Mouse (Mus musculus): ENCODE data around the gene Tango6. TPM values are rescaled to one million over a fixed set of nuclear protein-coding genes. Genes with fewer than 3 reads are reported as not detected.

Gene Tango6
- total and polyA plus RNA-seq, 3 experiments: 2.9 to 6.4 (median 4.5) TPM

DNA sequence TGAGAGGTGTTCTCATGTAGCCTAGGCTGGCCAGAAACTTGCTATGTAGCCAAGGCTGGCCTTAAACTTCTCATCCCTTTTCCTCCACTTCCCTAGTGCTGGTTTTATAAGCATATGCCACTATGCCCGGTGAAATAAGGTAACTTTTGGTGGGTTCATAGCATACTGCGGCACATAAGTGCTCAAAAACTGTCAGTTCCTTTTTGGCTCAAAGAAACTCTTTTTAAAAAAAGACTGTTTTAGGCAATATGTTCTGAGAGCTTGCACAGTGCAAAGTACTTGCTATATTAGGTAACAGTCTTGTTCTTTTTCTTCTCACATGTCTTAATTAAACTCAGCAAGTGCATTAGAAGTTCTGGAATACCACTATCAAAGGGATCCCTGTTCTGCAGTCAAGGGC is 27.1 kb downstream of the Tango6 start:
- TF ChIP-seq KAT2A (IDR thresholded peaks at IDR 0.05; ENCODE audit: insufficient replicate concordance, low read length) (no peak), RAD21 (IDR thresholded peaks at IDR 0.05; ENCODE audit: low read depth, low read length) (no peak), E2F4 (IDR thresholded peaks at IDR 0.05; ENCODE audit: insufficient replicate concordance, low read depth, low read length) (no peak), SIN3A (IDR thresholded peaks at IDR 0.05; ENCODE audit: low read length) (no peak), MAZ (IDR thresholded peaks at IDR 0.05; ENCODE audit: low read depth, low read length) (no peak), BHLHE40 (IDR thresholded peaks at IDR 0.05; ENCODE audit: low read depth, low read length) (no peak), MAFK (IDR thresholded peaks at IDR 0.05; ENCODE audit: insufficient replicate concordance, low read length) (no peak), ETS1 (conservative IDR thresholded peaks at IDR 0.05; ENCODE audit: low read depth, low read length) (no peak), EP300 (IDR thresholded peaks at IDR 0.05; ENCODE audit: low read length) (no peak), RCOR1 (conservative IDR thresholded peaks at IDR 0.05; ENCODE audit: low read depth, low read length) (no peak), ZKSCAN1 (IDR thresholded peaks at IDR 0.05; ENCODE audit: borderline replicate concordance, low read depth, low read length) (no peak), IRF4 (IDR thresholded peaks at IDR 0.05; ENCODE audit: low read depth, low read length) (no peak), ELF1 (IDR thresholded peaks at IDR 0.05; ENCODE audit: low read depth, low read length) (no peak), TBP (conservative IDR thresholded peaks at IDR 0.05; ENCODE audit: low read depth, low read length) (no peak)
- Histone ChIP-seq H3K4me1 (ENCODE audit: control insufficient read depth in 1 of 2, insufficient read depth in 2 of 2) (peaks cover 0 to 36% of the 10 kb centered on the region in 2 experiments; a peak in 2 of 4 replicates), H3K9me3 (replicated peaks; ENCODE audit: low read length) (no peaks in the 10 kb centered on the region), H3K79me2 (replicated peaks; ENCODE audit: control insufficient read depth, extremely low read depth, insufficient read depth, poor library complexity, severe bottlenecking) (no peaks in the 10 kb centered on the region), H3K27me3 (replicated peaks) (no peaks in the 10 kb centered on the region), H3K9ac (ENCODE audit: insufficient read depth, low read depth) (no peak overlapping the region), H3K27ac (ENCODE audit: insufficient read depth, low read depth) (no peak overlapping the region), H3K4me2 (ENCODE audit: insufficient read depth, low read depth, poor library complexity, severe bottlenecking) (no peak overlapping the region), H3K36me3 (replicated peaks in 1 of 2; ENCODE audit: control insufficient read depth in 1 of 2, insufficient read depth in 1 of 2, low read length in 1 of 2) (peaks cover under 1 to 28% of the 10 kb centered on the region in 2 experiments), H3K4me3 (replicated peaks in 1 of 3; ENCODE audit: low read depth in 2 of 3, low read length in 2 of 3, poor library complexity in 1 of 3) (no peak overlapping the region)
- dilution Hi-C loops (cut with MboI; ENCODE audit: extremely low pct_ligation_motif_present, extremely low pct_unique_long_range_greater_than_20kb, low sequenced_read_pairs) (no loop called here), in situ Hi-C loops (cut with MboI; ENCODE audit: low pct_ligation_motif_present, low pct_unique_long_range_greater_than_20kb, low sequenced_read_pairs) (no loop called here)
- no peak for DNase-seq (ENCODE audit: extremely low read depth)

GRCm38 (mm10) chr8:106712487-106712886 is 29.6 kb downstream of the Tango6 start:
- dilution Hi-C loops (cut with MboI; ENCODE audit: extremely low pct_ligation_motif_present, extremely low pct_unique_long_range_greater_than_20kb, low sequenced_read_pairs): no loop called here
- in situ Hi-C loops (cut with MboI; ENCODE audit: low pct_ligation_motif_present, low pct_unique_long_range_greater_than_20kb, low sequenced_read_pairs): no loop called here
- TF ChIP-seq TBP (conservative IDR thresholded peaks at IDR 0.05; ENCODE audit: low read depth, low read length) (no peak), RAD21 (IDR thresholded peaks at IDR 0.05; ENCODE audit: low read depth, low read length) (no peak), MAZ (IDR thresholded peaks at IDR 0.05; ENCODE audit: low read depth, low read length) (no peak)

More at GRCm38 (mm10) chr8:106712487-106712886, 29.6 kb downstream of the Tango6 start:
- Histone ChIP-seq H3K4me3 (replicated peaks in 1 of 3; ENCODE audit: low read depth in 2 of 3, low read length in 2 of 3, poor library complexity in 1 of 3) (no peak overlapping the region), H3K4me1 (ENCODE audit: control insufficient read depth in 1 of 2, insufficient read depth in 2 of 2) (peaks cover 0 to 38% of the 10 kb centered on the region in 2 experiments; a peak in 2 of 4 replicates), H3K9ac (ENCODE audit: insufficient read depth, low read depth) (no peak overlapping the region), H3K27me3 (replicated peaks) (no peaks in the 10 kb centered on the region), H3K27ac (ENCODE audit: insufficient read depth, low read depth) (no peak overlapping the region), H3K79me2 (replicated peaks; ENCODE audit: control insufficient read depth, extremely low read depth, insufficient read depth, poor library complexity, severe bottlenecking) (no peaks in the 10 kb centered on the region), H3K9me3 (replicated peaks; ENCODE audit: low read length) (no peaks in the 10 kb centered on the region), H3K4me2 (ENCODE audit: insufficient read depth, low read depth, poor library complexity, severe bottlenecking) (no peak overlapping the region), H3K36me3 (replicated peaks in 1 of 2; ENCODE audit: control insufficient read depth in 1 of 2, insufficient read depth in 1 of 2, low read length in 1 of 2) (peaks cover 0 to 28% of the 10 kb centered on the region in 2 experiments)
- no peak for DNase-seq (ENCODE audit: extremely low read depth)

Data from CH12.LX (cell line).